Mouse (Mus musculus): Measurements from ENCODE around the gene Gprasp1.

Gene Gprasp1

GRCm38 (mm10) chrX:135838521-135839360 is 96.2 kb downstream of the Gprasp1 start, which contains the start of gene Gprasp2:
Gprasp2 (plus strand) TSS chrX:135839034.
- DNase-seq, result peak; percentile 78 to 82

GRCm38 (mm10) chrX:135839397-135840391 is 97.2 kb downstream of the Gprasp1 start:
- DNase-seq, result peak; percentile 73 to 75
